Mouse (Mus musculus): Measurements from ENCODE around the gene Cuedc1. TPM values are rescaled to one million over a fixed set of nuclear protein-coding genes. Genes with fewer than 3 reads are reported as not detected.

Gene Cuedc1
- total and polyA plus RNA-seq, 3 experiments: 1.0 to 4.8 TPM; not detected in 1

DNA sequence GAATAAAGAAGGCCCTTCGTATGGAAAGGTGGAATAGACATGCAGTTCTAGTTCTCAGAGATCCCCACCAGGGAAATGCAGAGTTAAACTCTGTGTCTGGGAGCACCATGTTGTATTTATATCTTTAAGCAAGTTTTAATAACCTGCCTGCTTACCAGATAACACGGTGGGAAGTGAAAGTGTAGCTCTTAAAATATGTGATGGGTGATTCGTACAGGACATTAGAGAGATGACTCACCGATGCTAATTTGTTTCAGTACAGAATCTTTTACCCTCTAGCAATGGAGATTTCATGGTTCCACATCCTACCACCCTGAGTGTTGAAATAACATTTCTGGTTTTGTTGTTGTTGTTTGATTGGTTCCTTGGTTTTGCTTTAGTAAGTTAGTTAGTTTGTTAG, 27.5 kb upstream of the Cuedc1 start:
- peak; percentile 60 for DNase-seq (ENCODE audit: low read depth, low spot score)
- Histone ChIP-seq H3K4me1 (ENCODE audit: control insufficient read depth in 1 of 2, insufficient read depth in 2 of 2, low read length in 2 of 2) (peaks cover 14 to 18% of the 10 kb centered on the region in 2 experiments), H3K27ac (ENCODE audit: control insufficient read depth, low read depth, low read length) (no peak overlapping the region), H3K4me3 (ENCODE audit: control insufficient read depth in 1 of 2, insufficient read depth in 1 of 2, low read depth in 2 of 2, low read length in 2 of 2) (peak overlapping the region in 1 of 2 experiments; percentile 29; a peak in 2 of 4 replicates), H3K9ac (ENCODE audit: control insufficient read depth, low read depth, low read length, poor library complexity, severe bottlenecking) (0 out of 2 replicates have a peak overlapping the region, but pooled peaks have one; percentile 16), H3K79me2 (ENCODE audit: control insufficient read depth, insufficient read depth, low read length, poor library complexity) (peaks cover 44% of the 10 kb centered on the region), H3K36me3 (ENCODE audit: control insufficient read depth in 1 of 2, insufficient read depth in 2 of 2, low read length in 2 of 2) (peaks cover 12 to 21% of the 10 kb centered on the region in 2 experiments), H3K9me3 (replicated peaks; ENCODE audit: insufficient read depth, low read length) (no peaks in the 10 kb centered on the region), H3K27me3 (ENCODE audit: control insufficient read depth in 1 of 2, insufficient read depth in 2 of 2, low read length in 2 of 2) (no peaks in the 10 kb centered on the region)
- TF ChIP-seq GATA1 (IDR thresholded peaks at IDR 0.05; ENCODE audit: low read depth, low read length) (0 out of 2 replicates have a peak, but pooled peaks have one; percentile 19), MYC (IDR thresholded peaks at IDR 0.05; ENCODE audit: low read depth, low read length) (no peak), JUND (IDR thresholded peaks at IDR 0.05; ENCODE audit: low read depth, low read length) (0 out of 2 replicates have a peak, but pooled peaks have one; percentile 19), CTCF (IDR thresholded peaks at IDR 0.05 in 2 of 3, conservative IDR thresholded peaks at IDR 0.05 in 1 of 3; ENCODE audit: control insufficient read depth in 1 of 3, insufficient read depth in 1 of 3, low read depth in 2 of 3, low read length in 3 of 3, poor library complexity in 1 of 3, severe bottlenecking in 1 of 3) (no peak), SMC3 (IDR thresholded peaks at IDR 0.05; ENCODE audit: low read depth, low read length) (peak; percentile 20; the same call in 1 of the 2 replicates), MYB (IDR thresholded peaks at IDR 0.05; ENCODE audit: low read depth, low read length) (no peak)

- H3K36me3 ChIP-seq (ENCODE audit: control insufficient read depth in 1 of 2, insufficient read depth in 2 of 2, low read length in 2 of 2): peaks cover 14 to 21% of the 10 kb centered on the region in 2 experiments
- no peak for DNase-seq (ENCODE audit: low read depth, low spot score)
- no peak overlapping the region for H3K4me3 ChIP-seq (ENCODE audit: control insufficient read depth in 1 of 2, insufficient read depth in 1 of 2, low read depth in 2 of 2, low read length in 2 of 2)
- H3K27ac ChIP-seq (ENCODE audit: control insufficient read depth, low read depth, low read length): no peak overlapping the region
- peaks cover 44% of the 10 kb centered on the region for H3K79me2 ChIP-seq (ENCODE audit: control insufficient read depth, insufficient read depth, low read length, poor library complexity)
- H3K9me3 ChIP-seq (replicated peaks; ENCODE audit: insufficient read depth, low read length): no peaks in the 10 kb centered on the region
- no peaks in the 10 kb centered on the region for H3K27me3 ChIP-seq (ENCODE audit: control insufficient read depth in 1 of 2, insufficient read depth in 2 of 2, low read length in 2 of 2)
- peaks cover 14 to 18% of the 10 kb centered on the region in 2 experiments for H3K4me1 ChIP-seq (ENCODE audit: control insufficient read depth in 1 of 2, insufficient read depth in 2 of 2, low read length in 2 of 2)
- TF ChIP-seq POLR2AphosphoS5 (IDR thresholded peaks at IDR 0.05; ENCODE audit: borderline replicate concordance, low read depth, low read length): no peak
- no peak for TF ChIP-seq RCOR1 (IDR thresholded peaks at IDR 0.05; ENCODE audit: low read depth, low read length)
- no peak for TF ChIP-seq ZC3H11A (IDR thresholded peaks at IDR 0.05; ENCODE audit: low read depth, low read length)
- no peak for TF ChIP-seq ETS1 (IDR thresholded peaks at IDR 0.05; ENCODE audit: low read depth, low read length)
- no peak for TF ChIP-seq USF2 (IDR thresholded peaks at IDR 0.05; ENCODE audit: borderline replicate concordance in 1 of 2, insufficient read depth in 1 of 2, low read depth in 1 of 2, low read length in 2 of 2)
- TF ChIP-seq RAD21 (IDR thresholded peaks at IDR 0.05; ENCODE audit: low read depth, low read length): no peak
- TF ChIP-seq ZKSCAN1 (IDR thresholded peaks at IDR 0.05; ENCODE audit: low read depth, low read length): no peak
- H3K9ac ChIP-seq (ENCODE audit: control insufficient read depth, low read depth, low read length, poor library complexity, severe bottlenecking): no peak overlapping the region
These were observed 26.7 kb upstream of the Cuedc1 start for GRCm38 (mm10) chr11:88071113-88071512.

- H3K79me2 ChIP-seq (ENCODE audit: control insufficient read depth, insufficient read depth, low read length, poor library complexity): peaks cover 38% of the 10 kb centered on the region
- no peaks in the 10 kb centered on the region for H3K27me3 ChIP-seq (ENCODE audit: control insufficient read depth in 1 of 2, insufficient read depth in 2 of 2, low read length in 2 of 2)
- H3K9ac ChIP-seq (ENCODE audit: control insufficient read depth, low read depth, low read length, poor library complexity, severe bottlenecking): no peak overlapping the region
- H3K4me3 ChIP-seq (ENCODE audit: control insufficient read depth in 1 of 2, insufficient read depth in 1 of 2, low read depth in 2 of 2, low read length in 2 of 2): no peak overlapping the region
- H3K27ac ChIP-seq (ENCODE audit: control insufficient read depth, low read depth, low read length): no peak overlapping the region
- TF ChIP-seq MAZ (IDR thresholded peaks at IDR 0.05; ENCODE audit: low read depth, low read length) (no peak), USF1 (IDR thresholded peaks at IDR 0.05; ENCODE audit: low read depth, low read length) (no peak), RCOR1 (IDR thresholded peaks at IDR 0.05; ENCODE audit: low read depth, low read length) (no peak), RAD21 (IDR thresholded peaks at IDR 0.05; ENCODE audit: low read depth, low read length) (no peak), ELF1 (IDR thresholded peaks at IDR 0.05; ENCODE audit: low read depth, low read length) (no peak), ZKSCAN1 (IDR thresholded peaks at IDR 0.05; ENCODE audit: low read depth, low read length) (no peak), SMC3 (IDR thresholded peaks at IDR 0.05; ENCODE audit: low read depth, low read length) (no peak), JUND (IDR thresholded peaks at IDR 0.05; ENCODE audit: low read depth, low read length) (no peak), MEF2A (IDR thresholded peaks at IDR 0.05; ENCODE audit: extremely low read depth, insufficient replicate concordance, low read depth, low read length, poor library complexity, severe bottlenecking) (no peak), ZC3H11A (IDR thresholded peaks at IDR 0.05; ENCODE audit: low read depth, low read length) (no peak), TBP (IDR thresholded peaks at IDR 0.05; ENCODE audit: low read depth, low read length) (no peak), POLR2A (IDR thresholded peaks at IDR 0.05; ENCODE audit: control insufficient read depth in 1 of 2, insufficient read depth in 1 of 2, low read depth in 1 of 2, low read length in 2 of 2, poor library complexity in 1 of 2) (no peak), TAL1 (IDR thresholded peaks at IDR 0.05; ENCODE audit: low read length) (no peak), ZMIZ1 (IDR thresholded peaks at IDR 0.05; ENCODE audit: low read depth, low read length) (no peak), CTCF (IDR thresholded peaks at IDR 0.05 in 2 of 3, conservative IDR thresholded peaks at IDR 0.05 in 1 of 3; ENCODE audit: control insufficient read depth in 1 of 3, insufficient read depth in 1 of 3, low read depth in 2 of 3, low read length in 3 of 3, poor library complexity in 1 of 3, severe bottlenecking in 1 of 3) (no peak)
- no peaks in the 10 kb centered on the region for H3K9me3 ChIP-seq (replicated peaks; ENCODE audit: insufficient read depth, low read length)
- H3K4me1 ChIP-seq (ENCODE audit: control insufficient read depth in 1 of 2, insufficient read depth in 2 of 2, low read length in 2 of 2): peaks cover 9 to 18% of the 10 kb centered on the region in 2 experiments
- peaks cover 16 to 22% of the 10 kb centered on the region in 2 experiments for H3K36me3 ChIP-seq (ENCODE audit: control insufficient read depth in 1 of 2, insufficient read depth in 2 of 2, low read length in 2 of 2)
- no peak for DNase-seq (ENCODE audit: low read depth, low spot score)
These were observed 24.4 kb upstream of the Cuedc1 start for GRCm38 (mm10) chr11:88073343-88073875.

Data from MEL (cell line).